Mouse (Mus musculus) ovary, postnatal 14 days (tissue): ENCODE measurements around the gene Gmfb.

Experiments used
- DNase-seq: peaks from one replicate; pipeline ENCODE4 v3.0.0; 2022; ENCODE audit warnings: low spot score

The Gmfb gene

GRCm38 (mm10) chr14:46803259-46803658 lies 18.8 kb downstream of the Gmfb start:
- no peak for DNase-seq

- no peak for DNase-seq
Measured at GRCm38 (mm10) chr14:46800684-46801345, 21.2 kb downstream of the Gmfb start.

DNA sequence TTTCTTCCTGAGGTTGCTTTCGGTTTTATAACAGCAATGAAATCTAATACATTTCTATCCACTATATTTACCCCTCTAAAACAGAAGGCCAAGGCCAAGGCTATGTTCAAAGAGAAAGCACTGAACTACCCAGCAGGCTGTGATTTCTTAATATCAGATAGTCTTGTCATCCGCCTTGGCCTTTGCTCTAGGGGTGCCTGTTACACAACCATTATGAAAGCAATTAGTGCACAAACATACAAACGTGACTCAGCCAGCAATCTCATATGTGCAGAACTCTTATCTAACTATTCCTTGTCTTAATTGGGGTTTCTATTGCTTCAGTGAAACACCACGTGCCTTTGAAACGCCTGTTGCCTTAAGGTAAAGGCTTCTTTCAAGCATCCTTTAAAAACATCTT lies 27.9 kb downstream of the Gmfb start:
- DNase-seq: no peak

DNA sequence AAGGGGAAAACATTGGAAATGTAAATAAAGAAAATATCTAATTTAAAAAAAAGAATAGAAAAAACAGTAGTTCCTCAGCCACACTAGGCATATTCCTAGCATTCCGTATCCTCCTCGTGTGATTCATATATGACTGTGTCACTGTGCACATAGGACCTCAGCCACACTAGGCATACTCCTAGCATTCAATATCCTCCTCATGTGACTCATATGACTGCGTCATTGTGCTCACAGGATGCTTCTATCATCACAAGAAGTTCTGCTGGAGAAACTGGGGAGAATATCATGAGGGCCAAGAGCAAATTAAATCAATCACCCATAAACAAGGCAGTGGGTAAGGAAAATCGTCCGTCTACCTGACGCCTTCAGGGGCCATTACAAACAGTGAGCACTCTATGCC lies 31.3 kb downstream of the Gmfb start:
- DNase-seq: no peak

DNA sequence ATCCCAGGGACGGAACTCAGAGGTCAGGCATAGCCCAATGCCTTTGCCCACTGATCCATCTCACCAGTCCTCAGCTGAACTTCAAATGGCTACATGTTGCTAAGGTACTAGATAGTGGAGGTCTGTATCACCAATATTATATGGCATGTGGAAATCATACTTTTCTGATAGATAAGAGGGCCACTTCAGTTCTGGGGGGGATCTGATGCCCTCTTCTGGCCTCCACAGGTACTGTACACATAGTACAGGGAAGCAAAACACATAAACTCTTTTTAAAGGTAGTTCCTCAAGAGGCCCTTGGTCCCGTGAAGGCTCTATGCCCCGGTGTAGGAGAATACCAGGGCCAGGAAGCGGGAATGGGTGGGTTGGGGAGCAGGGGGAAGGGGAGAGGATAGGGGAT lies 31.7 kb downstream of the Gmfb start:
- DNase-seq: no peak

DNA sequence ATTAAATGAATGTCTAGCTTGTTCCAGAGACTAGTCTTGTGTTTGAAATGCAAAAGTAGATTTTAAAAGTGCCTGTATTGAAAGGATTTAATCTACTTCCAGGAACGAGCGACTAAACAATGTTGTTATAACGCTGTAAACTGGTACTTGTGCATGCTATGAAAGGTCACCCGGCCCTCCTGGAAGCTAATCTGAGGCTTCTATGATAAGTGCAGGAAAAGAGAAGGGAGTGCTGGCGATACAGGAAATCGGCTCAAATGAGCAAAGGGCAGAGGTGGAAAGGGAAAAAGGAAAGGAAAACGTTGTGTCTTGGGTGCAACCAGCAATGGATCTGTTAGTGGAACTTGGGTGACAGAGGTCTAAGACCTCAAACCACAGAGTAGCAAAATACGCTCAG lies 33.5 kb downstream of the Gmfb start:
- DNase-seq: no peak

DNA sequence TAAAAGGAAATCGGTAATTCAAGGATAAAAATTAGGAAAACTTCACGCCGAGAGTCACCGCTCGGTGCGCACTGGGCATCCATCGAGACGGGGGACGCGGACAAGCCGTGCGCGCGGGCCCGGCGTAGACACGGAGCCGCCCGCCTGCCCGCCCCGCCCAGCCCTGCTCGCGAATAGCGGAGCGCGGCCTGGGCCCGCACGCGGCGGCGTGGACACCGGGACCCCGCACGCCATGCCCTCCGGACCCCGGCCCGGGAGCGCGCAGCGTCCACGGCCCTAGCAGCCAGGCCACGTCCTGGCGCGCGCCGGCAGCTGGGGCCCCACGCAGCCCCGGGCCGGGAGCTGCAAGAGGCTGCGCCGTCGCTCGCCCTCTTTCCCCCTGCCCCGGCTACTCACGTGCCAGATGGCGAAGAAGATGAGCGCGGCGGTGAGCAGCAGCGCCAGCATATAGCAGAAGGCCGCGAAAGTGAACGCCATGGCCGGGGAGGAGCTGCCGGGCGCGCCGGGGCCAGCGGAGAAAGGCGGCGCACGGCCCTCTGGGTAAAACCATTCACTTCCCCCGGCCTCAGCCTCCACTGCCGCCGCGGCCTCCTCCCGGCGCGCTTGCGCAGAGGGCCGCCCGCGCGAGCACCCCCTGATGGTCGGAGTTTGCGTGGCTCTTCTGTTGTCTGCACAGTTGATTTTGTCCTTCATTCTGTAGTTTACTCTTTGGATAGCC lies 34.1 kb downstream of the Gmfb start, which contains the start of gene Cnih1:
Gene Cnih1, minus strand, starts transcription at position 625 of the 718 bp plus-strand sequence.
- DNase-seq: peak; percentile 90

DNA sequence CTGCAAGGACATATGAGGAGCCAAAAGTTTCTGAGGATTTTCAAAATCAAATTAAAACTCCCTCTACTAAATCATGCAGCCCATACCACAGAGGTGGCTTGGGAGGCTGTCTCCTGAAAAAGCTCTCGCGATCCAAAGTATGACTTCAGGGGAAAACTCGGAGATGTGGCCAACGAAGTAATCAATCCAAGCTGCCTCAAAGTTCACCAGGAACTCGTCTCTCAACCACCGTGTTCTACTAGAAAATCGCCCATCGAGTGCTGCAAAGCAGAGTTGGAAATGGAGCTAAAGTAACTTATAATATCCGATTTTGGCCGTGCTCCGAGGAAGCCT lies 34.6 kb downstream of the Gmfb start:
- DNase-seq: no peak

DNA sequence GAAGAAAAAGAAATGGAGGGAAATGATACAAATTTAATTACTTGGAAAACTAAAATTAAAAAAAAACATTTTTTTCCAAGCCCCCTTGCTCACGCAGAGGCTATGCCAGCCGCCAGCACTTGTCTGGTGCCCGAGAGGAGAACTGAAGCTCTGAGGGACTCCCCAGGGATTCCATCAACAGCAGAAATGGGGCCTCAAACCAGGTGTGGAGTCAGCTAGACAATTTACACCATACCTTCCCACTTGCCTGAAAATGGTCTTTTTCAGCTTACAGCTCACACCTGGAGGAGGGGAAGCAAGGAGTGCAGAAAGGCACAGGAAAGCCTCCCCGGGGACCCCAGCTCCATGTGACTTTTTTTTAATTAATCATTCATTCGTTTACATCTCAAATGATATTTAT lies 36.8 kb downstream of the Gmfb start:
- no peak for DNase-seq

DNA sequence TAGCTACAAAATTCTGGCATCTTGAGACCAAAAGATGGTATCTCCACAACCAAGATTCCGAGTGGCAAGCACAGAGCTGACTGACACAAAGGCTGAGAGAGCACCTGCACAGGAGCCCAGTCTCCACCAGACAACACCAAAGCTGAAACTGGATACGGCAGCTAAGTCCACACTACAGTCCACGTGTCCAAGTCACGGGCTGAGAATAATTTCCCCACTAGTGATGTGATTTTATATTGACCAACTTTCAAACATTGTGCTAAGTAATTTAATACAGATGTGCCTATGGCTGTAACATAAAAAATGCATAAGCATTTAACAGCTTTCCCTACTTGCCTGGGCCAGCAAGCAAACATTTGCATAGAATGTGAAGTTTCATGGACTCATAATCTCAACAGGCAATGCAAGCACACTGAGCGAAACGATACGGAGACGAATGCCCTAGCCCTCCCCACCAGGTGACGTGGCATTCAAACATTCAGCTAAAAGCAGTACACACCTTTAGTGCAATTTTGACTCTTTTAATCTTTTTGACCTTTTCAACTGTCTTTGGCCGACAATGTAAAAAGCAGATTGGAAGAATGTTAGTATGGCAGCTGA lies 38.6 kb downstream of the Gmfb start:
- no peak for DNase-seq

DNA sequence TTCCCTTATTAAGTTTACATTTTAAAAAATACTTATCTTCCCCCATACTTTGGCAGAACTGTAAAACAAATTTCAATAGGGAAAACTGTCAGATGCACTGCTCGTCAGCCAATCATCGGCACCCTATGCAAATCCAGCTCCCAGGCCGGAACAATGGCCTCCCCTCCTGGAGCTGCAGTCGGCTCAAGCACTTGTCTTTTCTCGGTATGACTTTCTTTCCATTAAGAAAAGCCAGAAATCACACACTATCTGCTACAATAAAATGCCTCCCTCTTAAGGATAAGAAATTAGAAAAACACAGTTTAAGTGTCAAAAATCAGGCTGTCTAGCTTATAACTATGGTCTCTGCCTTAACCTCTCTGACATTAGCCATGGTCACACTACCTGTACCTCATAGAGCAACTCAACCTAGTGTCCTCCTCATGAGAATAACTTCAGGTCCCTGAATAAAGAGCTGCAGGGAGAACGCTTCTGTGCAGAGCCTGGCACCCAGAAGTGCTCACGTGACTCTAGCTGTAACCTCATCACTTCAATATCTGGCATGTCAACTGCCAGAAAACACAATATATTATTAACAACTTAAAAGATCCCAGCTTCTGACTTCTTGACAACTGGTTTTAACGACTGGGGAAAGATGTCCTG lies 39.7 kb downstream of the Gmfb start:
- no peak for DNase-seq

- DNase-seq: no peak
Measured at GRCm38 (mm10) chr14:46781086-46781485, 41.0 kb downstream of the Gmfb start.

GRCm38 (mm10) chr14:46779217-46779616 lies 42.8 kb downstream of the Gmfb start:
- no peak for DNase-seq

- DNase-seq: no peak
Measured at GRCm38 (mm10) chr14:46778756-46779155, 43.3 kb downstream of the Gmfb start.

DNA sequence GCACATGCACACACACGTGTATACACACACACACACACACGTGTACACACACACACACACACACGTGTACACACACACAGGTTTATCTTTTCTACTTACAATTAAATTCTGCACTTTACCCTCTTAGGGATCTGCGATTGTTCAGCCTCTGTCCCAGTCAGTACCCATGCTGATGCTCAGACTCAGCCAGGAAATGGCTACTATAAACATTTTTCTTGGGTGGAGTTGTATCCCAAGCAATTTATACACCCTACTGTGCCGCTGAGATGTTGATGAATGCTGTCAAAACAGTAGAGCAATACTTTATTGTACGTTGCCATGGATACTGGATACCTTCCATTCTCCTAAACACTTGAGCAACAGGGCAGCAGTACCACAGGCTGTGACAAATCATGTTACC lies 52.0 kb downstream of the Gmfb start:
- no peak for DNase-seq

- DNase-seq: no peak
Measured at GRCm38 (mm10) chr14:46767116-46767515, 54.9 kb downstream of the Gmfb start.

DNA sequence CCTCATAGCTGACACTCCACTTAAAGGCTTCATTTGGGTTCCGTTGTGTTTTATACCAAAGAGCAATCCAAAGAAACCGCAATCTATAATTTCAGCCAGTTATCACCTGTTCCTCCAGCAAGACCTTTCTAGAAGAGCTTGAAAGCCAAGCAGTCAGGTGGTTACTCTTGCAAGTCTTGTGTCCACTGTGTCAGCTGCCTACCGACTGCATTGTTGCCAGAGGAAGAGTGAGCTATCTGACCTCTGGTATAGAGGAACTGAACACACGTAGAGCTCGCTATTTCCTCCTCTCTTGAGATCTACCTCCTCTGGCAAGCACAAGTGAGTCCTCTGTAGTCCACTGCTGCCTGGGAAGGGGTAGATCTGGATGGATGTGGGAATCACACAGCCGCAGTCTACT lies 60.9 kb downstream of the Gmfb start:
- DNase-seq: no peak

- DNase-seq: peak; percentile 86
Measured at GRCm38 (mm10) chr14:46760355-46761029, 61.5 kb downstream of the Gmfb start, which contains the start of gene Cdkn3. Gene Cdkn3 (plus strand): TSS chr14:46760541.

DNA sequence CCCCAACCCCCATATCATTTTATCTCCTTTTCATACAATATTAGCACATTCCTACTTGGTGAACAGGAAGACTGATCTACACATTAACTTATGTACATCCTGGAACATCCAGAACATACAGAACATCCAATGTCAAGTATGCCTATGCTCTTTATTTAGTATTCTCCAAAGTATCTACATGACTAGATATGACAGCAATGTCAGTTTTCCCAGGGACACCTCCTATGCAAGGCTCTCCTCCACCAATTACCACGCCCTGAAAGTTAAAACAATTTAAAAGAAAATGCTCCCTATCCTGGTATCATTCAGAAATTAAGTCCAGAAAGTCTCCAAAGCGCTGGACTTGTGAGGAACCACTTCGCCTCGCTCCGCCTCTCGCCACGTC lies 62.1 kb downstream of the Gmfb start:
- no peak for DNase-seq
